Mouse (Mus musculus) liver, adult (tissue): Measurements from ENCODE around the gene Dpep2nb.

Source experiments
- GATA4 ChIP-seq: IDR thresholded peaks from 2 replicates; pipeline ENCODE4 v1.6.1; 2014; ENCODE audit warnings: mild to moderate bottlenecking, low read length; ENCODE audit not compliant: insufficient replicate concordance

Gene Dpep2nb

DNA sequence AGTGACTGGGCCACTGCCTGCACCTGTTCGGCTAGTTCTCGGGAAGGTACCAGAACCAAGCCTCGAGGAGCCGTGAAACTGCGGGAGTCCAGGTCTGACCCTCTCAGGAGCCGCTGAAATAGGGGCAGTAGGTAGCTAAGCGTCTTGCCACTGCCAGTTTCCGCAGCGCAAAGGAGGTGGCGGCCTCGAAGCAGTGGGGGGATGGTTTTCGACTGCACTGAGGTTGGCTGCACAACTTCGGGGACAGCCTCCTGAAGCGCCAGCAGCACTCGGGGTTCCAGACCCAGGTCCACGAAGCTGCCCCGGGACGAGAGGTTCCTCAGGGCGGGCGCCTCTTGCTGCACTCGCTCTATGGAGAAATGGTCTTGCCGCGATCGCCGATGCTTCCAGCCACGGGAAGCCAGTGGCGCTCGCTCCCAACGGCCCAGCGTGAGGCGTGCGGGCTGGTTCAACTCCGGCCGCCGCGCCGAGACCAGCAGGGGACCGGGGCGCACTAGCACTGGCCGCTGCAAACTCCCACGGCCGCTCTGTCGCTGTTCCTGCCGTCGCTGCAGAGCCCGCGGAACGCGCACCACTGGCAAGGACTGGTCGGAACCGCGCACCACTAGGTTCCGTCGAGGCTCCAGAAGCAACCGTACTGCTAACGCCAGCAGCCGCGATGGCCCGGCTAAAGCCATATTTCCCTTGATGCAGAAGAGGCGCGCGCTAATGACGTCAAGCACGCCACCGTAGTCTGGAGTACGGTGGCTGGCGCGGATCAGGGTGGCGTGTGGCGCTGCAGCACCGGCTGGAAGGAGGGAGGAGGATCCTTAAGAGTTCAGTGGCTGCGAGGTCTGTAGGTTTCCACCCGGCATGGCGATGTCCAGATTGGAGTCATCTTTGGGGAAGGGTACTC lies 5.2 kb upstream of the Dpep2nb start:
- TF ChIP-seq GATA4 = no peak

- no peak for TF ChIP-seq GATA4
These were observed 1.4 kb upstream of the Dpep2nb start for GRCm38 (mm10) chr8:106007135-106007534.

DNA sequence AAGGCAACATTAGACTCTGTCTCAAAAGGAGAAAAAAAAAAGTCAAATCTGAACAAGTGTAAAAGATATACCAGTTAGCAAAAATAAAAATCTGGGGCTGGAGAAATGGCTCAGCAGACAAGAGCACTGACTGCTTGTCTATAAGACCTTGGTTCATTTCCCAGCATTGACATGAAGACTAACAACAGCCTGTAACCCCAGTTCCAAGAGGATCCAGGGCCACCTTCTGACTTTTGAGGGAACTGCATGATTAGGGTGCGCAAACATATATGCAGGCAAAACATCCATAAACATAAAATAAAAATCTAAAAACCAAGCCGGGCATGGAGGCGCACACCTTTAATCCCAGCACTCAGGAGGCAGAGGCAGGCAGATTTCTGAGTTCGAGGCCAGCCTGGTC lies 638 bp upstream of the Dpep2nb start:
- TF ChIP-seq GATA4 = no peak

DNA sequence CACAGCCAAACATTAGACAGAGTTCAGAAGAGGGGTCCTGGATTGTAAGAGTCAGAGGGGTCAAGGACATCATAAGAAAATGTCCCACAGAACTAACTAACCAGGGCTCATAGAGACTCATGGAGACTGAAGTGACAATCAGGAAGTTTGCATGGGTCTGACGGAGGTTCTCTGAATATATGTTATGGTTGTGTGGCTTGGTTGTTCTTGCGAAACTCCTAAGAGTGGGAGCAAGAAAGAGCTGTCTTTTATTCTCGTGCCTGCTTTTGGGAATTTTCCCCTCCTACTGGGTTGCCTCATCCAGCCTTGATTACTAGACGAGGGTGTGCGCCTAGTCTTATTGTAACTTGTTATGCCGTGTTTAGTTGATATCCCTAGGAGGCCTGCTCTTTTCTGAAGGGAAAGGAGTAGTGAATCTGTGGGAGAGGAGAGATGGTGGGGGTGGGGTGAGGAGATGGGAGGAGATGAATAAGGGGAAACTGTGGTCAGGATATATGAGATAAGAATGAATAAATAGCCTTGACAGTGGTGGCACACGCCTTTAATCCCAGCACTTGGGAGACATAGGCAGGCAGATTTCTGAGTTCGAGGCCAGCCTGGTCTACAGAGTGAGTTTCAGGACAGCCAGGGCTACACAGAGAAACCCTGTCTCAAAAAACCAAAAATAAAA lies 1.1 kb downstream of the Dpep2nb start:
- no peak for TF ChIP-seq GATA4

DNA sequence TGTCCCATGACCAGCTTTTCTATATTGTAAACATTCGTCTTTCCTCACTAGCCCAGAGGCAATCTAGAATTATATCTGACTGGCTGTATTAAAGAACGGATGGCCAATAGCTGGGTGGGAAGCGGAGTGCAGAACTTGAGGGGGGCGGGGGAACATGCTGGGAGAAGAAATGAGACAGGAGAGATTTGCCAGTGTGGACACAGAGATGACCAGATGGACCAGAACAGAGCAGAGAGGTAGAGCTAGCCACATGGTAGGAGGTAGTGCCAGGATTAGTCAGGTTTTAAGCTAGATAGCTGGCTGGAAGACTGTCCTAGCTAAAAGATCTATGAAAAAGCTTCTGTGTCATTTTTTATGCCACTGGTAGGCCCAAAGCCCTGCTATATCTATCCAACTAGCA lies 3.9 kb downstream of the Dpep2nb start:
- no peak for TF ChIP-seq GATA4

DNA sequence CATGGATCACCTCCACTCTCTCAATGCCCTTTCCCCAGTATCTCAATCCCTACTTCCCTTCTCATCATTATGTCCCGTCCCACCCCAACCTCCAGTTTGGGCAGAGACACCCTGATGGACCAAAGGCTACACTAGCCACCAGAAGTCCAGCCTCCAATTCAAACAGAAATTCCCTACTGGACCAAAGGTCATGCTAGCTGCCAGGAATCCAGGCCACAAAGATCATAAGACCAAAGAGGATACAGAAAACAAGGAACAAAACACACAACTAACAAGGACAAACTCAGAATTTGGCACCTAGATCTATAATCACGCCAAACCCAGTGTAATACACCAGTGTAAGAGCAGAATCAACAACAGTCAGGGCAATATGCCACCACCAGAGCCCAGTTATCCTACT lies 6.8 kb downstream of the Dpep2nb start:
- TF ChIP-seq GATA4 = no peak

- no peak for TF ChIP-seq GATA4
These were observed 9.4 kb downstream of the Dpep2nb start for GRCm38 (mm10) chr8:105996359-105996758.

GRCm38 (mm10) chr8:105993226-105993625 lies 12.5 kb downstream of the Dpep2nb start:
- no peak for TF ChIP-seq GATA4

DNA sequence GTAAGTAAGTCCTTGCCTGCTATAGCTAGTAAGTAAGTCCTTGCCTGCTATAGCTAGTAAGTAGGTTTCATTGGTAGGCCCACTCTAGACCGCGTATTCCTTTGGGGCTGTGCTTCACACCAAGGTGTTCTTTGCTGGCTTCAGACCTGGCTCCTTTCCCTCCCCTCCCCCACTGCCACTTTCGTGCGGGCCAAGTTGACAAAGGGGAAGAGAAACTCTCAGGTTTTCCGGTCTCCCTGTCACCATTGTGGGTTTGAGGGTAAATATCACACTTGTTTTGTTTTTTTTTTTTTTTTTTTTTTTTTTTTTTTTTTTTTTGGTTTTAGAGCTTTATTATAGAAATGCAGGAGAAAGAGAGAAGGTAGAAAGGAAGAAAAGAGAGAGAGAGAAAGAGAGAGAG lies 13.3 kb downstream of the Dpep2nb start:
- no peak for TF ChIP-seq GATA4

DNA sequence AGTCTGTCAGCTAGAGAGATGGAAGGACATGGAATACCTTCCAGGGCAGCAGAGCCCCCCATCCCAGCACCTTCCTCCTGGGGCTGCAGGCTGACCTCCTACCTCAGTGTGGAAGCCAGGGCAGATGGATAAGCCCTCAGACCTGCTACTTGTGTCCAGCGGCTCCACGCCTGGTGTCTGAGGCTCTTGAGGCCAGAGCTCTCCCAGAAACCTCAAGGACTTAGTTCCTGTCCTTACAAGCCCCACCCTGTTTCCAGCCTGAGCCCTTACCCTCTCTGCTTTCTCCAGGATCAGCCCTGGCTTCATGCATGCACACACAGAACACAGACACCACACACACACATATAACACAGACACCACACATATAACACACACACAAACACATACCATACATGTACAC lies 14.2 kb downstream of the Dpep2nb start:
- TF ChIP-seq GATA4 = no peak

DNA sequence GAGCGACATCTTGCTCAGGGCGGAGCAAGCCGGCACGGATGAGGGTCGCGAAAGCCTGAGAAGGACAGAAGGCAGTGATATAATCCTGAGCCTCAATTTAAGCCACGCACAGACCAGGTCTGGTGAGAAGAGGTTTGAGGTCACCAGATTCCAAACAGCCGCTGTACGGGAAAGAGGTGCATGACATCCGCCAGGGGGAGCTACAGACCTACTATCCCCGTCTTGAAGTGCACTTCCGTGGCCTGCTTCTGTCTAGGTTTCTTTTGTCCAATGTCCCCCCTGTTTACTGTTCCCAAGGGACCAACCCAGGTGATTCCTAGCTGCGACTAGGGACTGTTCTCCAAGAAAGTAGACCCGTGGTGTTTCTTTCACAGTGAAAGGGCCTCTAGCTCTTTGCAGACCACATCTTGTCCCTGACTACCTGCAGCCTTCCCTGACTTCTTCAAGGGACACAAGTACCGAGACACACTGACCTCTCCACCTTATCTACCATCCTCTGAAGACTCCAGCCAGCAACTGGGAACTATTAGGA lies 14.9 kb downstream of the Dpep2nb start, which contains the start of gene Dus2:
Gene Dus2 (plus strand): TSS at position 482 of the 532 bp plus-strand sequence.
- TF ChIP-seq GATA4 = no peak

- no peak for TF ChIP-seq GATA4
These were observed 17.2 kb downstream of the Dpep2nb start for GRCm38 (mm10) chr8:105988546-105988945.

DNA sequence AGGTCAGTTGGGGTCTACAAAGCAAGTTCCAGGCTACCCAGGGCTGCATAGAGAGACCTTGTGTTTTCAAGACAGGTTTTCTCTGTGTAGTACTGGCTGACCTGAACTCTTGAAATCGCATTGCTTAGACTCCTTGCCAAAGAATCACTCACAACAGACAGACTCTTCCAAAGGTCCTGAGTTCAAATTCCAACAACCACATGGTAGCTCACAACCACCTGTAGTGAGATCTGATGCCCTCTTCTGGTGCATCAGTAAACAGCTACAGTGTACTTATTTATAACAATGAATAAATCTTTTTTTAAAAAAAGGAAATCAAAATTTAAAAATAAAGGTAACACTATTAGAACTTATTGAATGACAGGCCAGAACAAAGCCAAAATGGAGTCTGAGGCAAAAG lies 24.6 kb downstream of the Dpep2nb start:
- TF ChIP-seq GATA4 = no peak

DNA sequence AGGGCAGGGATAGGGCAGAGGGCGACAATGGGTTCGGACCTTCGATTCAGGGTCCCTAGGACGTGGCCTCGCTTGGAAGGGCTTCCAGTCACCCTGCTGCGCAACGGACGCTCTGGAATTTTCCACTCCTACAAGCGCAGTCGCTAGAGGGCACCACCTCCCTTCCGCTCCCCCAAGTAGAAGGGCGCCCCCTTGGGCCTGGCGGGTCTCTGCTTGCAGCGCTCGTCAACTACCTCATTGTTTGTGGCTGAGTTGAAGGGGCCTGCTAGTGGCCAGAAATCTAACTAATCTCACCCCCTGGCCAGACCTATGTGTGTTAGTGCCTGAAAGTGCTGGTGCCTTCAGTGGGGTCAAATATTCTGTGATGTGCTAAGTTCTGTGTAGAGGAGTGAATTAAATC lies 26.4 kb downstream of the Dpep2nb start, which contains the start of gene Dpep3:
Gene Dpep3 (minus strand): TSS at position 105 of the 400 bp plus-strand sequence.
- no peak for TF ChIP-seq GATA4

GRCm38 (mm10) chr8:105975363-105975762 lies 30.4 kb downstream of the Dpep2nb start:
- TF ChIP-seq GATA4 = no peak
